Mouse (Mus musculus): ENCODE results near the gene Hist1h2ao.
A peak's percentile ranks its signal among the peaks of the same experiment; 100 is the strongest.
"Not testable (repeated sequence)": the region's sequence is repeated elsewhere in the genome, so short reads cannot be mapped to it uniquely, and the experiment has no call there.

Hist1h2ao gene

DNA sequence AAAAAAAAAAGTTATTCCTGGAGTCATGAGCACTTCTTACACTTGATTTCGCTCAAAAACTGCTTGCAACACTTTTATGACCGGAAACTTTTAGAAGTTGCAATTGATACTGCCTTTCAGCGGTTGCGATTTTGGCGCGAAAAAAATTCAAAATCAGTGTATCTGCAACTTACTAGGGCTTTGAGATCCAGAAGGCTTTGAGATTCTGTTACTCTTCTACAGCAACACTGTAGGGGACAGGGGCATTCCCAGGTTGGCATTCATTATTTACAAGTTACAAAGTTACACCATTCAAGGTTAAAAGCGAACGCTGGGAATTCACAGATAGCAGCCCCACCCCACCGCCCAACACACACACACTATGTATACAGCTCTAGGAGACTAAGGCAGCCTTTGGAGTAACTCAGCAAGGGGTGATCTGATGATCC, 26.5 kb upstream of the Hist1h2ao start:
- Histone ChIP-seq H3K4me1 (replicated peaks; ENCODE audit: low read depth, low read length) (peaks cover 58% of the 10 kb centered on the region), H3K9me3 (ENCODE audit: low read length) (no peaks in the 10 kb centered on the region), H3K36me3 (ENCODE audit: insufficient read depth, low read length) (no peaks in the 10 kb centered on the region), H3K27me3 (ENCODE audit: insufficient read depth, low read length) (no peaks in the 10 kb centered on the region), H3K4me3 (replicated peaks; ENCODE audit: low read length) (peak overlapping the region; percentile 73)
- no peak for TF ChIP-seq CTCF (conservative IDR thresholded peaks at IDR 0.05; ENCODE audit: low read length)
- peak; percentile 42; the same call in 1 of the 2 replicates for TF ChIP-seq NANOG (IDR thresholded peaks at IDR 0.05; ENCODE audit: borderline replicate concordance, low read length)

GRCm38 (mm10) chr13:21784311-21784710, 26.0 kb upstream of the Hist1h2ao start:
- Histone ChIP-seq H3K4me3 (replicated peaks; ENCODE audit: low read length) (peak overlapping the region; percentile 73), H3K4me1 (replicated peaks; ENCODE audit: low read depth, low read length) (peaks cover 61% of the 10 kb centered on the region), H3K9me3 (ENCODE audit: low read length) (no peaks in the 10 kb centered on the region), H3K36me3 (ENCODE audit: insufficient read depth, low read length) (no peaks in the 10 kb centered on the region), H3K27me3 (ENCODE audit: insufficient read depth, low read length) (no peaks in the 10 kb centered on the region)
- TF ChIP-seq NANOG (IDR thresholded peaks at IDR 0.05; ENCODE audit: borderline replicate concordance, low read length), result no peak
- TF ChIP-seq CTCF (conservative IDR thresholded peaks at IDR 0.05; ENCODE audit: low read length), result no peak
- TF ChIP-seq POU5F1 (IDR thresholded peaks at IDR 0.05; ENCODE audit: borderline replicate concordance, low read length), result no peak

DNA sequence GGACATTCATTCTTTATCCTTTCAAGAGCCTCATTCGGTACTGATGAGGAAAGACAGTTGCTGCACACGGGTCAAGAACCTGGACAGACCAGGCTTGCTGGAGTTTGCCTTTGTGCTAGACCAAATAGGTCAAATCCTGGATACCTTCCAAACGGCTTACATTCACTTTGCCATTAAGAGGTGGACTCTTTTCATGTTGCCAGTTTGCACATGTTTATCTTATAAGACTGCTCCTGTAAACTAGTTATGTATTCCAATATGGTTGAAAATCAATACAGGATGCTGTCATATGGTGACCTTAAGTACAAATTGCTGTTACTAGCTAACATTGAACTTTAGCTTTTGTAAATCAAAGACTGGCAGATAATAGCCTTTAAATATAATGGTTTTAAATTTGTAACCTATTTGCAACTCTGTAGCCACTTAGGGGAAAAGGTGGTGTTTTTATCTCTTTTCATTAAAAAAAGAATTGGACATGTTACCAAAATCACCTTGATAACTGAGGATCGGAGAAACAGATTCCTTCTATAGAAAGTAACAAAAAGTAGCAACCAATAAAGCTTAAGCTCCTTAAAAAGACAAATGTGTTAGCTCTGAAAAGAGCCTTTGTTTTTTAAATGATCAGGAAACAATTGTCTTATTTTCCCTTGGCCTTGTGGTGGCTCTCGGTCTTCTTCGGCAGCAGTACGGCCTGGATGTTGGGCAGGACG, 23.9 kb upstream of the Hist1h2ao start:
- peak; percentile 26; the same call in 1 of the 2 replicates for TF ChIP-seq NANOG (IDR thresholded peaks at IDR 0.05; ENCODE audit: borderline replicate concordance, low read length)
- no peak for TF ChIP-seq CTCF (conservative IDR thresholded peaks at IDR 0.05; ENCODE audit: low read length)
- no peaks in the 10 kb centered on the region for H3K9me3 ChIP-seq (ENCODE audit: low read length)

DNA sequence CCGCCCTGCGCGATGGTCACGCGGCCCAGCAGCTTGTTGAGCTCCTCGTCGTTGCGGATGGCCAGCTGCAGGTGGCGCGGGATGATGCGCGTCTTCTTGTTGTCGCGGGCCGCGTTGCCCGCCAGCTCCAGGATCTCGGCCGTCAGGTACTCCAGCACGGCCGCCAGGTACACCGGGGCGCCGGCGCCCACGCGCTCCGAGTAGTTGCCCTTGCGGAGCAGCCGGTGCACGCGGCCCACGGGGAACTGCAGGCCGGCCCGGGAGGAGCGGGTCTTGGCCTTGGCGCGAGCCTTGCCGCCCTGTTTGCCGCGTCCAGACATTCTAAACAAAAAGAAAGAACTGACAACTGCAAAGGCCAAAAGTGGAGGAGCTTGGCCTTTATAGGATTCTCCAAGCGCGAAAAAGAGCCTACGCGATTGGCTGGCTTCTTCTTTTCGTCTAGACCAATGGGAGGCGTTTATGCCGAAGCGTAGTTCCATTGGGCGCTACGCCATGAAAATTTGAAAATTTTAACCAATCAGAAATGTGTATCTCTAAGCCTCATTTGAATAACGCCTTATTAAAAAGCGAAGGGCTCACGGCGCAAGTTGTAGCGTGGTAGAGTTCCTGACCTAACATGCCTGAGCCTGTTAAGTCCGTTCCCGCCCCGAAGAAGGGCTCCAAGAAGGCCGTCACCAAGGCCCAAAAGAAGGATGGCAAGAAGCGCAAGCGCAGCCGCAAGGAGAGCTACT, 23.2 kb upstream of the Hist1h2ao start, which contains the start of the genes Hist1h2an and Hist1h2bp:
Gene Hist1h2an (minus strand): TSS at position 320 of the 731 bp plus-strand sequence.
Gene Hist1h2bp (plus strand): TSS at position 563 of the 731 bp plus-strand sequence.
- not testable (repeated sequence) for H3K36me3 ChIP-seq (ENCODE audit: insufficient read depth, low read length); H3K9me3 ChIP-seq (ENCODE audit: low read length); H3K27me3 ChIP-seq (ENCODE audit: insufficient read depth, low read length)
- Histone ChIP-seq H3K4me3 (replicated peaks; ENCODE audit: low read length) (peak within 1 kb of the TSS; percentile 69), H3K4me1 (replicated peaks; ENCODE audit: low read depth, low read length) (peaks cover 72% of the 10 kb centered on the region)

More for the DNA sequence above, 23.9 kb upstream of the Hist1h2ao start:
- H3K27me3 ChIP-seq (ENCODE audit: insufficient read depth, low read length), result no peaks in the 10 kb centered on the region
- peaks cover 70% of the 10 kb centered on the region for H3K4me1 ChIP-seq (replicated peaks; ENCODE audit: low read depth, low read length)
- H3K4me3 ChIP-seq (replicated peaks; ENCODE audit: low read length), result peak overlapping the region; percentile 69
- no peaks in the 10 kb centered on the region for H3K36me3 ChIP-seq (ENCODE audit: insufficient read depth, low read length)

- Histone ChIP-seq H3K4me1 (replicated peaks; ENCODE audit: low read depth, low read length) (peaks cover 74% of the 10 kb centered on the region), H3K27me3 (ENCODE audit: insufficient read depth, low read length) (no peaks in the 10 kb centered on the region), H3K36me3 (ENCODE audit: insufficient read depth, low read length) (no peaks in the 10 kb centered on the region), H3K9me3 (ENCODE audit: low read length) (no peaks in the 10 kb centered on the region), H3K4me3 (replicated peaks; ENCODE audit: low read length) (peak overlapping the region; percentile 63)
- TF ChIP-seq POU5F1 (IDR thresholded peaks at IDR 0.05; ENCODE audit: borderline replicate concordance, low read length) (no peak), CTCF (conservative IDR thresholded peaks at IDR 0.05; ENCODE audit: low read length) (no peak)
Measured at GRCm38 (mm10) chr13:21787760-21788593, 22.3 kb upstream of the Hist1h2ao start.

DNA sequence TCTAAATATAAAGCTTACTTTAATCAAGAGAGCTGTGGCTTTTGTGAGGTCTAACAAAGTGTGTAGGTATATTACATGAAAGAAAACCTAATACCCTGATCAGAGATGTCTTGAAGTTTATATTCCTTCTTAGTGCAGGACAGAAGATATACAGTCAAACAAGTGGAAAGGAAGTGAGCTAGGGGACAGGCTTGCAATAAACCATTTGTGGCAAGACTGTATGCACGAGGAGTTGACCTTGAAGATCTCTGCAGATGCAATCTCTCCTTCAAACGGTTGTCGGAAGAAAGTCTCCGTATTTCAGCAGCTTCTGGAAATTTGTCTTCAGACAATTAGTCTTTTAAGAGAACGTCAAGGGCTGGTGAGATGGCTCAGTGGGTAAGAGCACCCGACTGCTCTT, 20.3 kb upstream of the Hist1h2ao start:
- no peaks in the 10 kb centered on the region for H3K9me3 ChIP-seq (ENCODE audit: low read length)
- H3K4me3 ChIP-seq (replicated peaks; ENCODE audit: low read length), result no peak overlapping the region
- TF ChIP-seq CTCF (conservative IDR thresholded peaks at IDR 0.05; ENCODE audit: low read length), result no peak
- no peak for TF ChIP-seq POU5F1 (IDR thresholded peaks at IDR 0.05; ENCODE audit: borderline replicate concordance, low read length)
- no peak for TF ChIP-seq NANOG (IDR thresholded peaks at IDR 0.05; ENCODE audit: borderline replicate concordance, low read length)
- peaks cover 60% of the 10 kb centered on the region for H3K4me1 ChIP-seq (replicated peaks; ENCODE audit: low read depth, low read length)
- no peaks in the 10 kb centered on the region for H3K36me3 ChIP-seq (ENCODE audit: insufficient read depth, low read length)
- H3K27me3 ChIP-seq (ENCODE audit: insufficient read depth, low read length), result no peaks in the 10 kb centered on the region

GRCm38 (mm10) chr13:21790601-21791283, 19.5 kb upstream of the Hist1h2ao start:
- no peaks in the 10 kb centered on the region for H3K27me3 ChIP-seq (ENCODE audit: insufficient read depth, low read length)
- no peaks in the 10 kb centered on the region for H3K9me3 ChIP-seq (ENCODE audit: low read length)
- H3K4me3 ChIP-seq (replicated peaks; ENCODE audit: low read length), result peak overlapping the region; percentile 57; the same call in 1 of the 2 replicates
- peaks cover 52% of the 10 kb centered on the region for H3K4me1 ChIP-seq (replicated peaks; ENCODE audit: low read depth, low read length)
- no peaks in the 10 kb centered on the region for H3K36me3 ChIP-seq (ENCODE audit: insufficient read depth, low read length)
- TF ChIP-seq CTCF (conservative IDR thresholded peaks at IDR 0.05; ENCODE audit: low read length) (no peak), POU5F1 (IDR thresholded peaks at IDR 0.05; ENCODE audit: borderline replicate concordance, low read length) (peak; percentile 43; the same call in 1 of the 2 replicates), NANOG (IDR thresholded peaks at IDR 0.05; ENCODE audit: borderline replicate concordance, low read length) (peak; percentile 12; the same call in 1 of the 2 replicates)

DNA sequence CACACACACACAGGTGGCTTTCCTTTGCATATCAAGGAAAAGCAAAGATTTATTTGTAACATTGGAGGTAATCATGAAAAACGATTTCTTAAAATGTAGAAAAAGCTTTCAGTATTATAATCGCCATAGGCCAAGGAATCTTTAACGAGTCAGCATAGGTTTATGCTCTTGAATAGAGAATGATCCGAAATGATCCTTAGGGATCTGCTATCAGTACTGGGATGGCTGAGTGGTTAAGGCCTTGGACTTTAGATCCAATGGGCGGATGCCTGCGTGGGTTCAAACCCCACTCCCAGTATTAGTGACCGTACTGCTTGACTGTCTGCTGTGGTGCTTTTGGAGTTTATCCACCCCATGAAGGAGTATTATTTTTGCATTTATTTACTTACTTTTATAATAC, 14.7 kb upstream of the Hist1h2ao start:
- peaks cover 22% of the 10 kb centered on the region for H3K4me1 ChIP-seq (replicated peaks; ENCODE audit: low read depth, low read length)
- H3K36me3 ChIP-seq (ENCODE audit: insufficient read depth, low read length), result no peaks in the 10 kb centered on the region
- no peaks in the 10 kb centered on the region for H3K27me3 ChIP-seq (ENCODE audit: insufficient read depth, low read length)
- no peak for TF ChIP-seq NANOG (IDR thresholded peaks at IDR 0.05; ENCODE audit: borderline replicate concordance, low read length)
- TF ChIP-seq CTCF (conservative IDR thresholded peaks at IDR 0.05; ENCODE audit: low read length), result no peak
- TF ChIP-seq POU5F1 (IDR thresholded peaks at IDR 0.05; ENCODE audit: borderline replicate concordance, low read length), result no peak
- H3K4me3 ChIP-seq (replicated peaks; ENCODE audit: low read length), result no peak overlapping the region
- H3K9me3 ChIP-seq (ENCODE audit: low read length), result no peaks in the 10 kb centered on the region

GRCm38 (mm10) chr13:21797163-21797562, 13.1 kb upstream of the Hist1h2ao start:
- not testable (repeated sequence) for H3K9me3 ChIP-seq (ENCODE audit: low read length); H3K4me1 ChIP-seq (replicated peaks; ENCODE audit: low read depth, low read length); H3K27me3 ChIP-seq (ENCODE audit: insufficient read depth, low read length)

GRCm38 (mm10) chr13:21803058-21803457, 7.2 kb upstream of the Hist1h2ao start:
- not testable (repeated sequence) for H3K9me3 ChIP-seq (ENCODE audit: low read length); H3K27me3 ChIP-seq (ENCODE audit: insufficient read depth, low read length); H3K4me1 ChIP-seq (replicated peaks; ENCODE audit: low read depth, low read length); H3K36me3 ChIP-seq (ENCODE audit: insufficient read depth, low read length); H3K4me3 ChIP-seq (replicated peaks; ENCODE audit: low read length)

More at GRCm38 (mm10) chr13:21797163-21797562, 13.1 kb upstream of the Hist1h2ao start:
- H3K36me3 ChIP-seq (ENCODE audit: insufficient read depth, low read length); H3K4me3 ChIP-seq (replicated peaks; ENCODE audit: low read length): not testable (repeated sequence)

DNA sequence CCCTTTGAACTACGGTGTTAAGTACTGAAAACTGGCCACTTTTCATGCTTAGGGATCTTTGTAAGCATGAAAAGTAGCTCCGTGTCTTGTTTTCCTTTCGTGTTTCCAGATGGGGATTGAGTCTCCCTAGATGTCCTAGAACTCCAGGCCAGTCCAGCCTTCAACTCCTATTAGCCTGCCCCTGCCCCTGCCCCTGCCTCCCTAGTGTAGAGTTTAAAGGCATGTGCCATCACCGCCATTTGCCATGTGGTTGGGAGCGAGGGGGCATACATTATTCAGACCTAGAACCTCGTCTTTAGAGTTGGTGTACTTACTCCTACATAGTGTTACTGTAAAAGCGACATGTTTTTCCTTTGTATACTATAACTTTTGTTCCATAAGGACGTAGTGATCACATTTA, 809 bp downstream of the Hist1h2ao start:
- H3K9me3 ChIP-seq (ENCODE audit: low read length); H3K36me3 ChIP-seq (ENCODE audit: insufficient read depth, low read length); H3K27me3 ChIP-seq (ENCODE audit: insufficient read depth, low read length); H3K4me3 ChIP-seq (replicated peaks; ENCODE audit: low read length); H3K4me1 ChIP-seq (replicated peaks; ENCODE audit: low read depth, low read length): not testable (repeated sequence)
